Mouse (Mus musculus) hindbrain, embryonic 13.5 days (tissue): ENCODE measurements at regions not wholly inside any gene's neighbourhood (a gene's known extent, or its start where the extent isn't known, plus 50 kb on each side); places are given as distances from the start of the nearest gene placed in this dataset.
A peak's percentile ranks its signal among the peaks of the same experiment; 100 is the strongest.

ENCODE experiments used
- ATAC-seq: fragments of 200-750 bp; cut with Nextera tagmentation; 2 replicates; pipeline ENCODE4 v1.8.0; 2017; ENCODE audit warnings: moderate TSS enrichment; ENCODE audit not compliant: low FRiP score
- H3K27ac ChIP-seq: fragments of 300-500 bp; sonication (generic); 2 replicates; pipeline ENCODE4 v1.5.1; 2015; ENCODE audit warnings: inconsistent platforms, mild to moderate bottlenecking, moderate library complexity
- H3K27me3 ChIP-seq: fragments of 300-500 bp; sonication (generic); 2 replicates; pipeline ENCODE4 v1.6.1; 2015; ENCODE audit warnings: mild to moderate bottlenecking, inconsistent platforms
- H3K36me3 ChIP-seq: fragments of 300-500 bp; sonication (generic); 2 replicates; pipeline ENCODE4 v1.6.1; 2015; ENCODE audit warnings: mild to moderate bottlenecking, inconsistent platforms
- H3K4me1 ChIP-seq: fragments of 300-500 bp; sonication (generic); replicated peaks from 2 replicates; pipeline ENCODE4 v1.6.1; 2015; ENCODE audit warnings: inconsistent platforms
- H3K4me2 ChIP-seq: fragments of 300-500 bp; sonication (generic); 2 replicates; pipeline ENCODE4 v1.6.1; 2015; ENCODE audit warnings: inconsistent platforms, mild to moderate bottlenecking, moderate library complexity
- H3K4me3 ChIP-seq: fragments of 300-500 bp; sonication (generic); 2 replicates; pipeline ENCODE4 v1.5.1; 2015; ENCODE audit warnings: mild to moderate bottlenecking, inconsistent platforms
- H3K9ac ChIP-seq: fragments of 300-500 bp; sonication (generic); 2 replicates; pipeline ENCODE4 v1.6.1; 2015; ENCODE audit warnings: mild to moderate bottlenecking, inconsistent platforms
- H3K9me3 ChIP-seq: fragments of 300-500 bp; sonication (generic); 2 replicates; pipeline ENCODE4 v1.6.1; 2016; ENCODE audit warnings: inconsistent platforms
- WGBS: fragments of 180-500 bp; shearing (Covaris S2); methylation state at CpG from one replicate; pipeline ENCODE4 v1.1.7; 2015; 5-methylcytosine and 5-hydroxymethylcytosine counted together

- no peak overlapping the region for H3K4me3 ChIP-seq
- no peak overlapping the region for H3K4me2 ChIP-seq
- H3K36me3 ChIP-seq = no peaks in the 10 kb centered on the region
- no peaks in the 10 kb centered on the region for H3K9me3 ChIP-seq
- H3K9ac ChIP-seq = no peak overlapping the region
- peak; percentile 69; the same call in 1 of the 2 replicates for ATAC-seq
- H3K27me3 ChIP-seq = no peaks in the 10 kb centered on the region
- 0 out of 2 replicates have a peak, but pooled peaks cover 13% of the 10 kb centered on the region for H3K4me1 ChIP-seq
- 69% methylated on average over 7 of the region's 7 CpGs for WGBS
- peak overlapping the region; percentile 69 for H3K27ac ChIP-seq
Observed at GRCm38 (mm10) chr13:46350075-46350747, 68.0 kb upstream of the Rbm24 start.

GRCm38 (mm10) chr13:46355306-46355705 is 62.9 kb upstream of the Rbm24 start:
- Histone ChIP-seq H3K4me2 (no peak overlapping the region), H3K9me3 (no peaks in the 10 kb centered on the region), H3K36me3 (no peaks in the 10 kb centered on the region), H3K4me3 (no peak overlapping the region), H3K9ac (no peak overlapping the region), H3K27me3 (no peaks in the 10 kb centered on the region), H3K4me1 (0 out of 2 replicates have a peak, but pooled peaks cover 8% of the 10 kb centered on the region), H3K27ac (no peak overlapping the region)
- 53% methylated on average over 3 of the region's 3 CpGs for WGBS
- no peak for ATAC-seq

GRCm38 (mm10) chr13:46355975-46356374 is 62.3 kb upstream of the Rbm24 start:
- Histone ChIP-seq H3K4me2 (no peak overlapping the region), H3K9me3 (no peaks in the 10 kb centered on the region), H3K4me1 (peaks cover 6% of the 10 kb centered on the region; the same call in 1 of the 2 replicates), H3K4me3 (no peak overlapping the region), H3K27ac (no peak overlapping the region), H3K27me3 (no peaks in the 10 kb centered on the region), H3K36me3 (no peaks in the 10 kb centered on the region), H3K9ac (no peak overlapping the region)
- WGBS = 95% methylated on average over 1 of the region's 1 CpGs
- no peak for ATAC-seq

- 95% methylated on average over 9 of the region's 9 CpGs for WGBS
- H3K4me1 ChIP-seq = peaks cover 9% of the 10 kb centered on the region
Observed at GRCm38 (mm10) chr13:46357037-46357436, 61.2 kb upstream of the Rbm24 start.

GRCm38 (mm10) chr13:46360495-46361120 is 57.6 kb upstream of the Rbm24 start:
- H3K36me3 ChIP-seq = no peaks in the 10 kb centered on the region
- no peak overlapping the region for H3K9ac ChIP-seq
- no peaks in the 10 kb centered on the region for H3K9me3 ChIP-seq
- no peak for ATAC-seq
- no peak overlapping the region for H3K27ac ChIP-seq
- H3K4me3 ChIP-seq = no peak overlapping the region
- WGBS = 75% methylated on average over 12 of the region's 12 CpGs
- no peaks in the 10 kb centered on the region for H3K27me3 ChIP-seq
- H3K4me2 ChIP-seq = no peak overlapping the region
- H3K4me1 ChIP-seq = peaks cover 9% of the 10 kb centered on the region

More at GRCm38 (mm10) chr13:46357037-46357436, 61.2 kb upstream of the Rbm24 start:
- Histone ChIP-seq H3K9me3 (no peaks in the 10 kb centered on the region), H3K27me3 (no peaks in the 10 kb centered on the region), H3K27ac (no peak overlapping the region), H3K9ac (no peak overlapping the region), H3K4me2 (no peak overlapping the region), H3K4me3 (no peak overlapping the region), H3K36me3 (no peaks in the 10 kb centered on the region)
- ATAC-seq = no peak

GRCm38 (mm10) chr13:46363456-46364201 is 54.6 kb upstream of the Rbm24 start:
- H3K4me1 ChIP-seq = peaks cover 9% of the 10 kb centered on the region
- H3K9me3 ChIP-seq = no peaks in the 10 kb centered on the region
- ATAC-seq = no peak
- no peak overlapping the region for H3K4me3 ChIP-seq
- no peak overlapping the region for H3K9ac ChIP-seq
- H3K4me2 ChIP-seq = no peak overlapping the region
- no peak overlapping the region for H3K27ac ChIP-seq
- WGBS = 92% methylated on average over 13 of the region's 13 CpGs
- H3K36me3 ChIP-seq = no peaks in the 10 kb centered on the region
- no peaks in the 10 kb centered on the region for H3K27me3 ChIP-seq

GRCm38 (mm10) chr13:46364202-46364912 is 53.9 kb upstream of the Rbm24 start:
- Histone ChIP-seq H3K9ac (no peak overlapping the region), H3K27me3 (no peaks in the 10 kb centered on the region), H3K4me1 (peaks cover 6% of the 10 kb centered on the region), H3K36me3 (no peaks in the 10 kb centered on the region), H3K4me3 (no peak overlapping the region), H3K4me2 (no peak overlapping the region), H3K27ac (no peak overlapping the region), H3K9me3 (no peaks in the 10 kb centered on the region)
- 80% methylated on average over 7 of the region's 7 CpGs for WGBS
- ATAC-seq = no peak

- H3K27me3 ChIP-seq = no peaks in the 10 kb centered on the region
- H3K36me3 ChIP-seq = no peaks in the 10 kb centered on the region
- no peak overlapping the region for H3K4me3 ChIP-seq
- H3K9ac ChIP-seq = no peak overlapping the region
- H3K9me3 ChIP-seq = no peaks in the 10 kb centered on the region
- WGBS = 96% methylated on average over 2 of the region's 2 CpGs
- no peak overlapping the region for H3K4me2 ChIP-seq
- H3K4me1 ChIP-seq = peaks cover 3% of the 10 kb centered on the region
- H3K27ac ChIP-seq = no peak overlapping the region
- no peak for ATAC-seq
Observed at GRCm38 (mm10) chr13:46365292-46365691, 52.9 kb upstream of the Rbm24 start.
